Comparison of ENCODE assay signal across 12 mouse cellular contexts in the genomic region with DNA sequence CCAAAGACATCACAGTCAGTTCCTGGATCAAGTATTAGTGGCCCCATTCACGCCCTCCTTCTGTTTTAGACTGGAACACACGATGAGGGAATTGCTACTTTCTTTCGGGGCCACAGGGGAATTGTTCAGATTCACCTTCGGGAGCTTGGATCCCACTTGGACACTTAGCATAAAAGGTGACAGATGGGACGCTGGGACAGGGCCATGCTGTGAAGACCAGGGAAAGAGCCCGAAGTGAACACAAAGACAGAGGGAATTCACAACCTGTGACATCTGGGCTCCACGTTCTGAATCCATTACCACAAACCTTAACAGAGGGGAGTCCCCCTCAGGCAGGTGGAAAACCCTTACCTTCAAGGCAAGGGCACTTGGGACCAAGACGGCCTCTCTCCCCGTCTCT. TPM values are rescaled to one million over a fixed set of nuclear protein-coding genes. Genes with fewer than 3 reads are reported as not detected.
DNase-seq lines count a peak whose midpoint lies in the region; ATAC-seq and TF ChIP-seq lines count a peak whose summit lies in the region.
"Had no signal": no experiment of that assay in that cellular context is flagged by ENCODE, and none has a peak within 500 bp of the region (broad histone marks: within the 10 kb centered on the region; RNA-seq: fewer than 3 reads in every experiment).

No protein-coding gene starts in this region.

- intact Hi-C loops in heart, adult 2 months (cut with DNase I): no loop called here

- H3K9ac ChIP-seq in heart, embryonic 12.5 days: 0 out of 2 replicates have a peak overlapping the region, but pooled peaks have one; percentile 54
- H3K9ac ChIP-seq in heart, adult 2 months (ENCODE audit: low read depth, low read length): no peak overlapping the region
- H3K9ac ChIP-seq in forebrain, embryonic 11.5 days (ENCODE audit: low read length): peak overlapping the region; percentile 49
- H3K9ac ChIP-seq: heart, embryonic 15.5 days had no signal

- 27% methylated on average over 9 of the region's 9 CpGs for WGBS in heart, embryonic 12.5 days
- WGBS in heart, adult 2 months: 69% methylated on average over 9 of the region's 9 CpGs
- WGBS in forebrain, embryonic 11.5 days: 3% methylated on average over 9 of the region's 9 CpGs

- H3K9me3 ChIP-seq in heart, embryonic 12.5 days (replicated peaks): 0 out of 2 replicates have a peak, but pooled peaks cover 4% of the 10 kb centered on the region
- H3K9me3 ChIP-seq in forebrain, embryonic 11.5 days (ENCODE audit: control insufficient read depth, low read length): peaks cover 5% of the 10 kb centered on the region; the same call in 1 of the 2 replicates
- H3K9me3 ChIP-seq: heart, embryonic 15.5 days; limb, embryonic 15.5 days had no signal

- no peak for ATAC-seq in heart, embryonic 12.5 days (ENCODE audit: insufficient number of reproducible peaks, low FRiP score)
- peak; percentile 31 for ATAC-seq in forebrain, embryonic 11.5 days (replicated peaks; ENCODE audit: low FRiP score)
- ATAC-seq in erythroblast, adult 5-6 weeks (replicated peaks; ENCODE audit: low FRiP score, poor library complexity, severe bottlenecking): no peak

- H3K79me2 ChIP-seq in heart, adult 2 months (replicated peaks; ENCODE audit: control insufficient read depth, insufficient read depth, low read length): no peaks in the 10 kb centered on the region

- peak overlapping the region; percentile 76 for H3K4me2 ChIP-seq in heart, embryonic 12.5 days
- peak overlapping the region; percentile 55 for H3K4me2 ChIP-seq in forebrain, embryonic 11.5 days (ENCODE audit: low read depth, low read length, severe bottlenecking)

- no peak for DNase-seq in heart, adult 2 months
- DNase-seq in brain, embryonic 14.5 days (ENCODE audit: low read depth): peak; percentile 90
- peak; percentile 70 for DNase-seq in forebrain, embryonic 11.5 days (ENCODE audit: low spot score)
- peak; percentile 61 for DNase-seq in mesoderm, embryonic 11.5 days (ENCODE audit: low read depth, low spot score)
- DNase-seq in urinary bladder, postnatal 36 days (ENCODE audit: low spot score in 2 of 2): no peak
- DNase-seq in adrenal gland, postnatal 25 days: no peak
- DNase-seq: spleen, adult 18-20 months had no signal

- H3K27ac ChIP-seq in heart, embryonic 12.5 days (ENCODE audit: poor library complexity, severe bottlenecking): no peak overlapping the region
- no peak overlapping the region for H3K27ac ChIP-seq in heart, adult 2 months
- H3K27ac ChIP-seq in forebrain, embryonic 11.5 days (ENCODE audit: low read depth, low read length): peak overlapping the region; percentile 96

- no peak overlapping the region for H3K4me3 ChIP-seq in heart, embryonic 12.5 days
- no peak overlapping the region for H3K4me3 ChIP-seq in heart, adult 2 months
- H3K4me3 ChIP-seq in forebrain, embryonic 11.5 days (ENCODE audit: low read depth, low read length): no peak overlapping the region; the same call in 1 of the 2 replicates

- H3K4me1 ChIP-seq in heart, embryonic 12.5 days (replicated peaks): peaks cover 55% of the 10 kb centered on the region
- H3K4me1 ChIP-seq in heart, adult 2 months (ENCODE audit: control insufficient read depth, insufficient read depth, low read length): no peaks in the 10 kb centered on the region; the same call in 1 of the 2 replicates
- peaks cover 45% of the 10 kb centered on the region for H3K4me1 ChIP-seq in forebrain, embryonic 11.5 days (replicated peaks; ENCODE audit: control insufficient read depth, insufficient read depth, low read length)

- TF ChIP-seq EP300 in heart, adult 2 months (IDR thresholded peaks at IDR 0.05; ENCODE audit: insufficient read depth, low read depth, low read length): no peak

- TF ChIP-seq POLR2A in heart, adult 2 months (IDR thresholded peaks at IDR 0.05; ENCODE audit: insufficient read depth, low read depth, low read length): no peak
- no peak for TF ChIP-seq POLR2A in brain, embryonic 14.5 days (IDR thresholded peaks at IDR 0.05; ENCODE audit: borderline replicate concordance, extremely low read depth, insufficient read depth, insufficient read length, poor library complexity, severe bottlenecking)

- H3K36me3 ChIP-seq in heart, embryonic 12.5 days: peaks cover 5% of the 10 kb centered on the region; the same call in 1 of the 2 replicates
- no peaks in the 10 kb centered on the region for H3K36me3 ChIP-seq in heart, adult 2 months (ENCODE audit: control insufficient read depth, insufficient read depth, low read length)
- H3K36me3 ChIP-seq in forebrain, embryonic 11.5 days (ENCODE audit: control insufficient read depth, insufficient read depth, low read length): peaks cover 4% of the 10 kb centered on the region; the same call in 1 of the 2 replicates
- H3K36me3 ChIP-seq: heart, embryonic 15.5 days had no signal

- TF ChIP-seq CTCF in heart, adult 2 months (IDR thresholded peaks at IDR 0.05): no peak
- no peak for TF ChIP-seq CTCF in brain, embryonic 14.5 days (IDR thresholded peaks at IDR 0.05; ENCODE audit: borderline replicate concordance, extremely low read depth, insufficient read depth, insufficient read length)

- H3K27me3 ChIP-seq in heart, embryonic 12.5 days (replicated peaks): no peaks in the 10 kb centered on the region
- no peaks in the 10 kb centered on the region for H3K27me3 ChIP-seq in heart, adult 2 months (ENCODE audit: control insufficient read depth, insufficient read depth, low read length)
- H3K27me3 ChIP-seq in forebrain, embryonic 11.5 days (ENCODE audit: control insufficient read depth, insufficient read depth, low read length): no peaks in the 10 kb centered on the region
- H3K27me3 ChIP-seq: heart, embryonic 15.5 days; limb, embryonic 15.5 days had no signal

RNA-seq across cellular contexts. Expression of gene Boc, which starts 28.5 kb away (rescaled TPM):
- polyA plus RNA-seq in heart, embryonic 12.5 days (2016; fragmentation: Nextera tagmentation; extraction: Ambion mirVana): 7.9 and 9.3 TPM in 2 replicates
- total RNA-seq in heart, adult 2 months (2021): 1 to 10 TPM; 3.5 to 4.2 TPM
- 4.4 and 5.6 TPM in 2 replicates for polyA plus RNA-seq in heart, adult 2 months (2012; rRNA removed)
- 20.2 and 20.5 TPM in 2 replicates for polyA plus RNA-seq in brain, embryonic 14.5 days (2012; rRNA removed)
- 35.6 and 35.9 TPM in 2 replicates for polyA plus RNA-seq in forebrain, embryonic 11.5 days (2014; fragmentation: Nextera tagmentation; extraction: Ambion mirVana)
- not detected in 2 replicates for total RNA-seq in erythroblast, adult 5-6 weeks (2015; ENCODE audit: low replicate concordance)
- not detected in 2 replicates for total RNA-seq in erythroblast, adult 5-6 weeks (2017; ENCODE audit: low replicate concordance)
- total RNA-seq in adrenal gland, postnatal 25 days (2021): 55.9 and 68.4 TPM in 2 replicates
- total RNA-seq: monocyte, adult 5-6 weeks had no signal

Comparison
In these comparisons a context has a peak if more than half of its experiments do, and no peak if none do; other contexts are left out.
1. DNase-seq: peak in brain, embryonic 14.5 days (single experiment), forebrain, embryonic 11.5 days (single experiment) and mesoderm, embryonic 11.5 days (single experiment); none in heart, adult 2 months (0 of 2), urinary bladder, postnatal 36 days (0 of 2) and adrenal gland, postnatal 25 days (single experiment).